Mouse (Mus musculus) adrenal gland, postnatal 4 days (tissue): ENCODE measurements around the gene Lrp8. TPM values are rescaled to one million over a fixed set of nuclear protein-coding genes. Genes with fewer than 3 reads are reported as not detected.

Experiments
- DNase-seq, 2 experiments: peaks; one replicate each; pipeline ENCODE4 v3.0.0; 2021 to 2022; ENCODE audit warnings: low spot score in 2 of 2, mixed read lengths in 2 of 2
- total RNA-seq, 2 experiments: library from RNA; stranded (reverse); gene quantifications; 2 replicates each; pipeline ENCODE4 v1.2.3; 2021

Gene Lrp8
- total RNA-seq, 2 experiments from 2014 or later, result 8.8 to 8.9 TPM

DNA sequence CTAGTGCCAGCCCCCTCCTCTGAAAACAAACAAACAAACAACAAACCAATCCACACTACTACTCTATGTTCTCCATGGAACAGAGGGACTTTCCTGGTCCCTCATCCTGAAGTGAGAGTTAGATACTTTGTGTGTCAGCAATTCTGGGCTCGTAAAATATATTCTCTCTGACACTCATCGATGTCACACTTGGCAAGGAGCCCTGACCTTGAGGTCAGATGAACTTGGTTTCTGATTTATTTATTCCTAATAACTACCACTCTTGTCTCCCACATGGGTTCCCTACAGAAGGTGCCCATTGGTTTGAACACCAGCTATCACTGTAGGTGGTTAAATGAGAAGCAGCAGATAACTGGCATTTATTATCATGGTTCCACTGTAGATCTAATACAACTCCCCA lies 118.3 kb downstream of the Lrp8 start:
- DNase-seq, result peak in 1 of 2 experiments; percentile 11

DNA sequence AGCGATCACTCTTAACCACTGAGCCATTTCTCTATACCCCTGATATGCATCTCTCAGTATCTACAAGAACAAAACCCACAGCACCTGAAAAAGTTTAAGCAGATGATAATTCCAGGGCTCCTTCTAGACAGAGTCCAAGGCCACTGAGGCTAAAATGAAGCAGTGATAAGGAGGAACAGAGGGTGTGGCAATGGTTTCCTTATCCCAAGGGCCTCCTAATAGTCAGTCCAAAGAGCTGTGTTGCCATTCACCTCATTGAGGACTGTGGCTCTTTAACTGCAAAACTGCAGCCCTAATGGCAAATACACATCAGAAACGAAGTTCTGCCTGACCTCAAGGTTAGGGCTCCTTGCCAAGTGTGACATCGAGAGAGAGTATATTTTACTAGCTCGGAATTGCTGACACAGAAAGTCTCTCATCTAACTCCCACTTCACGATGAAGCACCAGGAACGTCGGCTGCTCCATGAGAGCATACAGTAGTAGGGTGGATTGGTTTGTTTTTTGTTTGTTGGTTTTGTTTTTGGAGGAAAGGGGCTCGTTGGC lies 119.2 kb downstream of the Lrp8 start:
- DNase-seq, result peak in 1 of 2 experiments; percentile 53

DNA sequence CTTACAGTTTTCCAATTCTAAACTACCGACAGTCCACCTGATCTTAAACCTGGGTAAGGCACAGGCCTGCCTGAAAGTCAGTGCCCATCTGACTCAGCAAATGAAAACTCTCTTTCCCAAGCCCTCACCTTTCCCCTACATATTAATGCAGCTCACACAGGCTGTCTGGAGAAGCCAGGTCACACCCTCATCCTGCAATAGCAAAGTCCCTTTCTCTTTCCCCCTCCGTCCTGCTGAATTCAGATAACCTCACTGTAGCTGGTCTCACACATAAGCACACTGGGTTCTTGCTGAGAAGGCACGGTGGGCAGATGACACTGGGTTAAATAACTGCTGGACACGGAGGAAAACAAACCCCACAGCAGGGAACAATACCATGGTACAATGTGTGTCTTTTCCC lies 119.9 kb downstream of the Lrp8 start:
- DNase-seq, result no peak

DNA sequence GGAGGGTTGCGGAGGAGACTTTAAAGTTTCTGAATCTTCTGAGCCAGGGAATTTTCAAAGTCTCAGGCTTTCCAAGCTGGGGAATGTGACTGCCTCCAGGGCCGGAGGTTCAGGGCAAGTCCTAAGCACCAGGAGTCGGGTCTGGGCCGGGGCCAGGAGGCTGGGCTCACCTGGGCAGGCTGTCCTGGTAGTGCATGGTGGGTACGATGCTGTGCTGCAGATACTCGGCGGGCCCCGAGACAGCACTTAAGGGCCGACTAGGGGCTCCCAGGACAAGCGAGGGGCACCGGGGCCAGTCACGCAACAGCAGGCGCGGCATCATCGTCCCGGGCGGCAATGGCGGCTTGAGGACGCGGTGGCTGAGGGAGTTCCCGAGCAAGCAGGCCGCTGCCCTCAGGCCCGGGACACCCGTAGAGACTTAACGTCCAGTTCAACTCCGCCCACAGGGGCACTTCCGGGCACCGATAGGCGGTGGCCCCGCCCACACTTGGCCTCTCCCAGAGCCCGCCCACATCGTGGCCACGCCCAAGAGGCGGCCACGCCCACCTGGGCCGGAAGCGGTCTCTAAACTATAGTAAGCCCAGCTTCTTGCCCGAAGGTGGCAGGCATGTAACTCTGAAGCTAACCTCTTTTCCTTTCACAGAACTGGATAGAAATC lies 121.2 kb downstream of the Lrp8 start, which contains the start of gene Cpt2:
TSS of gene Cpt2 (minus strand) at position 466 of the 658 bp plus-strand sequence.
- DNase-seq, result peak; percentile 87 to 94

DNA sequence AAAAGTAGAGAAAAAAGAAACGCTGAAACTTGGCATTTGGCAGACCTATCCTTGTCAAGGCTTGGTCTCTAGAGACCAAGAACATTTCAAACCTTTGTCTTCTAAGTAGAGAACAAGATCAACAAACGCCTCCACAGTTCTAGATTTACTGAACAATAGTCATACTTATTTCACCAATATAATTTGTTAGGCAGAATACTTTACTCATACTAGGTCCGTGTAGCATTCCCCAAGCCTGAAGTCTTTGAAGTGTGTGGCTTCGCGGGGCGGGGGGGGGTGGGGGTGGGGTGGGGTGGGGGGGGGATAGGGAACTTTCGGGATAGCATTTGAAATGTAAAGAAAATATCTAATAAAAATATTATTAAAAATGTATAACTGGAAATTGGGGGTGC lies 121.7 kb downstream of the Lrp8 start:
- no peak for DNase-seq

Other genes with a start within 250 kb of the Lrp8 start
- gene Dmrtb1, start 118.0 kb upstream of the Lrp8 start, total RNA-seq, result not detected
- gene Magoh, start 77.5 kb downstream of the Lrp8 start, total RNA-seq, result 100 to 1,000 TPM; 108 to 111 TPM
- 10 to 100 TPM; 76.9 to 89.9 TPM for gene 0610037L13Rik, start 87.6 kb downstream of the Lrp8 start, total RNA-seq
- gene Cpt2, start 121.3 kb downstream of the Lrp8 start, total RNA-seq, result 100 to 1,000 TPM; 112 to 120 TPM
- gene Slc1a7, start 166.1 kb downstream of the Lrp8 start, total RNA-seq, result under 1 TPM; 0.48 to 0.62 TPM